Mouse (Mus musculus): Measurements from ENCODE around the gene Dnmt3a.

DNA sequence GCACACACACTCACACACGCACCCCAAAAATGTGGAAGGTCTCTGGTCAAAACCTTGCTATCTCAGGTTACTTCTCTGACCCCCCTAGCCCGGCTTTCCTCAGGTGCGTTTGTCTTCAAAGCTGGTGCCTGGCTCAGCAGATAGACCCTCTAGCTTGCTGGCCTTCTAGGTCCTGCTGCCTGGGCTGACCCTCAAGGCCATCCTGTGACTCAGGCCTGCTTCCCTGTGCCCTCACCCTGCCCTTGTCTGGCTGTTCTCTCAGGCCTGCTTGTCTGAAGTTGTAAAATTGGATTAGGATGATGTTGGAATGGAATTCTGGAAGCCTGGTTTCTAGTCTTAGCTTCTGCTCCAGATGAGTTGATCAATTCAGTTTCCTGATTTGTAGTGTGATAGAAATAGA lies 75.7 kb downstream of the Dnmt3a start:
- TF ChIP-seq CTCF (IDR thresholded peaks at IDR 0.05; ENCODE audit: insufficient read depth, low read length), result no peak
- TF ChIP-seq POLR2A (IDR thresholded peaks at IDR 0.05; ENCODE audit: borderline replicate concordance, extremely low read depth, low read depth, low read length), result no peak

Measured in lung, adult 2 months (tissue).